Mouse (Mus musculus) induced T-regulatory cell, adult 2 months (primary cell): ENCODE measurements at regions not wholly inside any gene's neighbourhood (a gene's known extent, or its start where the extent isn't known, plus 50 kb on each side); places are given as distances from the start of the nearest gene placed in this dataset.

ENCODE experiments used
- DNase-seq: peaks from one replicate; pipeline ENCODE4 v3.0.0-alpha.2; 2012; ENCODE audit warnings: low read depth

DNA sequence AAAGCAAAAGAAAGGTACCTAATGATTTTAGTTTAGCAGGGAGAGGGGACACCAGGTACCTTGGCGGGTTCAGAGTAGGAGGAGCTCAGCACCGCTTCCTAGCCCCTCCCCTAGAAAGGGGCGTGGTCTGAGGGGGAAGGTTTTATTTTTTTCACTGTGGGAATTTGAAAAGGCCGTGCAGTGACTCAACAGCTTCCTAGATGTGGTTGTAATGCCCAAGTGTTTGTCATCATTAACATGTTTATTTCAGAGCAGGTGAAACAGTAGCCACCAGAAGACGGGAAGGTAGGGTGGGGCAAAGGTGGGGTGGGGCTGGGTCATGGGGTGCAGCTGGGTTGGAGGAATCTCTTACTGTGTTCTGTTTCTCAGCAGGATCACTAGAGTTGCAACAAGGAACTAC is 112.5 kb downstream of the Fgf9 start:
- no peak for DNase-seq

- no peak for DNase-seq
These were observed 110.4 kb downstream of the Fgf9 start for GRCm38 (mm10) chr14:58180724-58181123.

- DNase-seq, result no peak
These were observed 105.5 kb downstream of the Fgf9 start for GRCm38 (mm10) chr14:58175651-58176363.

GRCm38 (mm10) chr14:58174512-58174911 is 104.2 kb downstream of the Fgf9 start:
- DNase-seq, result no peak

GRCm38 (mm10) chr14:58168920-58169319 is 98.6 kb downstream of the Fgf9 start:
- DNase-seq, result no peak
